Mouse (Mus musculus) adrenal gland, adult 18-20 months (tissue): ENCODE data around the gene Ccr10. TPM values are rescaled to one million over a fixed set of nuclear protein-coding genes. Genes with fewer than 3 reads are reported as not detected.
"Not testable (repeated sequence)": the region's sequence is repeated elsewhere in the genome, so short reads cannot be mapped to it uniquely, and the experiment has no call there.

Experiments
- DNase-seq, 2 experiments: peaks; one replicate each; pipeline ENCODE4 v3.0.0; 2021 to 2022; ENCODE audit warnings: low spot score in 2 of 2
- total RNA-seq, 2 experiments: library from RNA; stranded (reverse); gene quantifications; 1 replicate in 1 of 2; 2 replicates in 1 of 2; pipeline ENCODE4 v1.2.3; 2021

Gene Ccr10
- total RNA-seq, 2 experiments from 2014 or later, result 0.51 TPM; not detected in 1

GRCm38 (mm10) chr11:101173112-101173511, 2.1 kb downstream of the Ccr10 start:
- DNase-seq, result no peak

GRCm38 (mm10) chr11:101172434-101172815, 2.8 kb downstream of the Ccr10 start:
- no peak for DNase-seq

GRCm38 (mm10) chr11:101171721-101172433, 3.4 kb downstream of the Ccr10 start:
- DNase-seq, result peak; percentile 72

GRCm38 (mm10) chr11:101170811-101171610, 4.2 kb downstream of the Ccr10 start, which contains the start of gene Plekhh3:
Plekhh3 (minus strand) TSS chr11:101171351.
- peak; percentile 84 to 86 for DNase-seq

- DNase-seq, result peak; percentile 57 to 60
Observed at GRCm38 (mm10) chr11:101170354-101170810, 4.9 kb downstream of the Ccr10 start, which contains the start of gene Cntnap1. Cntnap1 (plus strand) TSS chr11:101170523.

- no peak for DNase-seq
Observed at GRCm38 (mm10) chr11:101169301-101170107, 5.7 kb downstream of the Ccr10 start.

- DNase-seq, result no peak
Observed at GRCm38 (mm10) chr11:101168301-101168980, 6.8 kb downstream of the Ccr10 start.

- DNase-seq, result no peak
Observed at GRCm38 (mm10) chr11:101167963-101168300, 7.3 kb downstream of the Ccr10 start.

GRCm38 (mm10) chr11:101167211-101167962, 7.9 kb downstream of the Ccr10 start:
- no peak for DNase-seq

GRCm38 (mm10) chr11:101166357-101166756, 8.9 kb downstream of the Ccr10 start:
- DNase-seq, result no peak

- no peak for DNase-seq
Observed at GRCm38 (mm10) chr11:101164677-101165580, 10.3 kb downstream of the Ccr10 start.

- no peak for DNase-seq
Observed at GRCm38 (mm10) chr11:101164351-101164665, 10.9 kb downstream of the Ccr10 start.

- no peak for DNase-seq
Observed at GRCm38 (mm10) chr11:101163476-101164350, 11.5 kb downstream of the Ccr10 start.

- no peak for DNase-seq
Observed at GRCm38 (mm10) chr11:101162772-101163171, 12.5 kb downstream of the Ccr10 start.

- DNase-seq, result peak in 1 of 2 experiments; percentile 25
Observed at GRCm38 (mm10) chr11:101162301-101162700, 12.9 kb downstream of the Ccr10 start.

- no peak for DNase-seq
Observed at GRCm38 (mm10) chr11:101161551-101161950, 13.7 kb downstream of the Ccr10 start.

- DNase-seq, result not testable (repeated sequence)
Observed at GRCm38 (mm10) chr11:101160981-101161505, 14.2 kb downstream of the Ccr10 start.

GRCm38 (mm10) chr11:101160151-101160550, 15.1 kb downstream of the Ccr10 start:
- not testable (repeated sequence) for DNase-seq
